Mouse (Mus musculus) adrenal gland, postnatal 25 days (tissue): ENCODE results near the gene Zfyve1. TPM values are rescaled to one million over a fixed set of nuclear protein-coding genes. Genes with fewer than 3 reads are reported as not detected.

Experiments used
- DNase-seq: peaks from one replicate; pipeline ENCODE4 v3.0.0; 2021; ENCODE audit warnings: mixed read lengths
- total RNA-seq: library from RNA; stranded (reverse); gene quantifications from 2 replicates; pipeline ENCODE4 v1.2.3, GENCODE M21; 2021

The Zfyve1 gene
- total RNA-seq, 1 experiment from 2014 or later, result 42.3 TPM

- DNase-seq, result no peak
Observed at GRCm38 (mm10) chr12:83580283-83580682, 16.7 kb downstream of the Zfyve1 start.

GRCm38 (mm10) chr12:83578896-83579569, 18.0 kb downstream of the Zfyve1 start:
- DNase-seq, result peak; percentile 20

GRCm38 (mm10) chr12:83578356-83578755, 18.7 kb downstream of the Zfyve1 start:
- DNase-seq, result no peak

DNA sequence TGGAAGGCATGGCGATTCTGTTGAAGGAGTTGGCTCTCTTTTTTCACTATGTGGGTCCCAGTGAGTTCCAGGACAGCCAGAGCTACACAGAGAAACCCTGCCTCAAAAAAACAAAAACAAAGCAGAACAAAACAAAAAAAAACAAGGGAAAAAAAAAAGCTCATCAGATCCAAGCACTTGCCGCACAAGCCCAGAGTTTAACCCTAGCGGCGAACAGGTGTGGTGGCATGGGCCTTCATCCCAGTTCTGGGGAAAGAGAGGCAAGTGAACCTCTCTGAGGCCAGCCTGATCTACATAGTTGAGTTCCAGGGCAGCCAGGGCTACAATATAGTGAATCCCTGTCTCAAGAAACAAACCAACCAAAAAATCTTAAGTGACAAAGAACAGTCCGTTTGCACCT, 19.6 kb downstream of the Zfyve1 start:
- no peak for DNase-seq

DNA sequence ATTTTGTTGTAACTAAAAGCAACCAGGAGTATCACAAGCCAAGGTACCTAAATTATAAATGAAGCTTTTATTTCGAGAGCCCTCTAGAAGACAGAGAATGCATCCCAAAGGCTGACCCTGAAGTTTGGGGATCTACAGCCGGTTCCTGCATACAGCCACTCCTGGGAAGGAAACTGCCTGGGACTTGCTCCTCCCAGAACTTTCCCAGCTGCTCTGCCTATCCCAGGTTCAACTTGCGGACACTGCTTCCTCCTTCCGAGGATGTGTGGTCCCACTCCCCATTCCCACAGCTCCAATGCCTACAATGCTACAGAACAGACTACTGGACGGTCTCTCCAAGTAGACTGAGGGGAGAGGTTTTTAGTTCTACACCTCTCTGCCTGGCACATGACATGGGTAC, 24.3 kb downstream of the Zfyve1 start:
- no peak for DNase-seq

- DNase-seq, result no peak
Observed at GRCm38 (mm10) chr12:83569866-83570265, 27.2 kb downstream of the Zfyve1 start.

GRCm38 (mm10) chr12:83562589-83562988, 34.4 kb downstream of the Zfyve1 start:
- no peak for DNase-seq

DNA sequence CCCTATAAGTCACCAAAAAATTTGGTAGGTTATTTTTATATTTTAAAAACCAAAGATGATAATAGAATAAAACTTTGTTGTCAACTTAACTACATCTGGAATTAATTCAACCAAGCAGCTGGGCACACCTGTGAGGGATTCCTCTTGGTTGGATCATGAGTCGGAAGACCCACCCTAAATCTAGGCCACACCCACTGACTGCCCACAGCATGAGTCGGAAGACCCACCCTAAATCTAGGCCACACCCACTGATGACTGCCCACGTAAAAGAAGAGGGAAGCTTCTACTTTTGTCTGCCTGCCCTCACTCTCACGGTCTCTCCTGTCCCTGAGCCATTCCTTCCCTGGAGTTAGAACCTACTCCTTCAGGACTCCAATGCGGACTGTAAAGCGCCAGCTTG, 36.8 kb downstream of the Zfyve1 start:
- no peak for DNase-seq

DNA sequence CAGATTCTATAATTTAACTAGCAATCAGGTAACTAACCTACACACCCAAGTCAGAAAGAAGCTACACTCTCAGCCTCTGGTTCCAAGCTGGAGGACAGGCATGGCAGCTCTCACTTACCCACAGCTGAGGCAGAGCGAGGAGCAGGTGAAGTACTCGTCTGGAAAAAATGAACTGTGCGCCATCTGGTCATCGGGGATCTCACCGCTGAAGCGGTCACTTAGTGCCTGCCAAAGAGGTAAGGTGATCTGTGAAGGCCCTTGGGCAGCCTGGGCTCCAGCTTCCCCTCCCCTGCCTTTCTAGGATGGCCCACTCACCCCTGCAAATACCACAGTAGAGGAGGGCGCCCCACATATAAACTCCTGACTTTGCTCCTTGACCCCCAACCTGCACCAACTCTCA, 38.5 kb downstream of the Zfyve1 start:
- no peak for DNase-seq

DNA sequence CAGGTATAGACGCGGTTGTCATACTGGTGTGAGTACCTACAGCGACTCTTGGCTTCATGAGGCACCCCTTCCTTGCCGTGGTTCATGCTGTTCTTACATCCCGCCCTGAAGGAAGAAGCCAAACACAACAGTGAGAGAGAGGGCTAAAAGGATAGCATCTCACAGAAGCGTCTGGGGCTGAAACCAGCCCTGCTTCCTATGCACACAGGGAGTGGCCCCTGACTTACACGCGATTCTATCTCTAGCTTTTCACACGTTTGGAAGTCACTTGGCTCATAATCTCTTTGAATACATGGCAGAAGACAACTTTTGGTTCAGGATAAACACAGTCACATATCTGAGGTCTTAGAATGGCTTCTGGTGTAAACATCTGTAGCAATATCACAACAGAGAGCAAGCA, 41.4 kb downstream of the Zfyve1 start:
- DNase-seq, result no peak

- no peak for DNase-seq
Observed at GRCm38 (mm10) chr12:83553816-83554215, 43.2 kb downstream of the Zfyve1 start.

DNA sequence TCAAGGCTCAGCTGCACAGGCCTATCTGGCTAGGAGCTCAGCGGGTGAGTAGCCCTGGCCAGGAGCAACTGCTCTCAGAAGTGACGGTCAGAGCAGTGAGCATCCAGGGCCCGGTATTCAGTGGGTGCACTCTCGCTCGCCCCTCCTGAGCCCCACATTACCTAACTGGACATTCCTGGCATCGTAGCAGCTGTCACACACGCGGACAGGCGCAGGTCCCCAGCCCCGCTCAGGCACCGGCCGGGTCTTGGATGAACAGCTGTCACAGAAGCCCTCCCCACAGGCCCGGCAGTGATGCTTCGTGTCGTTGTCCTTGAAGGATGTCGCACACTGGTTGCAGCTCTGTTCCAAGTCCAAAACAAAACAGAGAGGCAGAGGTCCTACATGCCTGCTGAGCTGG, 45.7 kb downstream of the Zfyve1 start:
- no peak for DNase-seq

- DNase-seq, result no peak
Observed at GRCm38 (mm10) chr12:83544791-83545190, 52.2 kb downstream of the Zfyve1 start.

- no peak for DNase-seq
Observed at GRCm38 (mm10) chr12:83543997-83544396, 53.0 kb downstream of the Zfyve1 start.

DNA sequence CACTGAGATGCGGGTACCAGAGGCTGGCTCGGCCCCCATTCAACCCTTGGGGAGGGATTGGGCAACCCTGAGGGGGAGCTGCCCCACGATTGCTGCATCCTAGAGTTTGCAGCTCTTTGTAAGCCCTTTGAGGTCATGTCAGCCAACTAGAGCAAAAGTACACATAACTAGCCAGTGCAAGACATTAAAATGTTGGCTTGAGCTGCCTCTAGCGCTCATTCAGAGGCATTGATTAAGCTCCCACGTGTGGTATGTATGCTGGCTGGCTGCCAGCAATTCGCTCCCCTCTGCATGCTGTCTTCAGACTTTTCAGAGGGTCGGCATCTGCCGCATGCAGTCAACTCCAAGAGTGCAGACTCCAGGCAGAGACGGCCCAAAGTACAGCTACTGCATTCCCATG, 61.0 kb downstream of the Zfyve1 start:
- no peak for DNase-seq

DNA sequence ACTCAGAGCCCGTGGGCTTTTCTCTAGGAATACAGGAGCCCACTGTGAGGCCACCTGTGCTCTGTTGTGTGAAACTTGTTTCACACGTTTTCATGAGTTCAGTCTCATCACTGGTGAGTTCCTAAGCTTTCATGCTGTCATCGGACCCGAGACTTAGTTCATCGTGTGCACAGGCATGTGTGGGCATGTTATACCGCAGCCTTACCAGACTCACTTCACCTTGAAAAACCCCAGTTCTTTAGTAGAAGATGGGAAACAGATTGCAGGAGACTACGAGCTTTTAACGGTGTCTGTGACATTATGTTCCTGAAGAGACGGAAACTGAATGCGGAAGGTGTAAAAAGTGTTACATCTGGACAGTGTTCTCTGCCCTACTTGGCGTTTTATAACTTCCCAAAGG, 61.6 kb downstream of the Zfyve1 start:
- DNase-seq, result no peak

DNA sequence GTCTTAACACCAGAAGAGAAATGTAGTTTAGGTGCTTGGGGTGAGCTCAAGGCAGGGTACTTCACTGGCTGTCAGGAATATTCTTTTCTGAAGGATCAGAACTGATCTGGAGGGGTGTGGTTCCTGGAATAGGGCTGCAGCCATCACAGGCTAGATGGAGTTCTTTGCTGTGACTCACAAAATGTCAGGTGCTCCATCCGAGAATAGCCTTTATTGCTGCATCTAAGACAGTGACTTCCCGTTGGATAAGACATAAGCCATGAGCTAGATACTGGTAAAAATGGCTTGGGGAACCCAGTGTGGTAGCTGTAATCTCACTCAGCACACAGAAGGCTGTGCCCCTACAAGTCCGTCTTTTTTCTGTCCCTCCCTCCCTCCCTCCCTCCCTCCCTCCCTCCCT, 62.8 kb downstream of the Zfyve1 start:
- DNase-seq, result no peak

GRCm38 (mm10) chr12:83532966-83533365, 64.1 kb downstream of the Zfyve1 start:
- DNase-seq, result peak; percentile 43

- no peak for DNase-seq
Observed at GRCm38 (mm10) chr12:83531992-83532391, 65.0 kb downstream of the Zfyve1 start.

DNA sequence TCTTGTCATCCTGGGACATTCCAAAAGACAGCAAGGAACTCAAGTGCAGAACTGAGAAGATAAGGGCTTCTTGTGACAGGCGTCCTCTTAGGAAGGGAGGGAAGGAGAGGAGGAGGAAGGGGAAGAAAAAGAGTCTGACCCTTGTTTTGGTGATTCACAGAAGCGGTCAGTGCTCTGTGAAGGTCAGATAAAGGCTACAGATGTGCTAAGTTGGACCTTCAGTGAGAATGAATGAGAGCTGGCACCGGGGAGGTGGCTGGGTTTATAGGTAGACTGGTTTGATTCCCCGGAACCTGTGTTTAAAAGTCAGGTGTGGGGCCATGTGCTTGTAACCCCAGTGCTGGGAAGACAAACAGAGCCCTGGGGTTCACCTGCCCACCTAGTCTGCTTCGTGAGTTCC, 68.4 kb downstream of the Zfyve1 start:
- no peak for DNase-seq

GRCm38 (mm10) chr12:83527816-83528215, 69.2 kb downstream of the Zfyve1 start:
- no peak for DNase-seq

GRCm38 (mm10) chr12:83525822-83526544, 71.0 kb downstream of the Zfyve1 start:
- no peak for DNase-seq

DNA sequence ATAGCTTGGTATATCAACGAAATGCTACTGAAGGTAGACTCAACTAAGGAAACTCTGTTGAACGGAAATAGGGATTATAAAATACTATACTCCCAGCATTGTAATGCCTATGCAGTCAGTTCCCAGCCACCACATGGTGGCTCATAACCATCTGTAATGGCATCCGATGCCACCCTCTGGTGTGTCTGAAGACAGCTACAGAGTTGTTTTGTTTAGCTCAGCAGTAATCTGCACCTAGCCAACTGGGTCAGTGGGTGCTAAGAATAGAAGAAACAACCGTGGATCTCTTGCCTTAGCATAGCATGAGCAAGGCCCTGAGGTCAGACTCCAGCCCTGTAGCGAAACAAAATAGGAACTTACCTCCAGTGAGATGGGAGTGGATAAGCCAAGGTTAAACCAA, 72.7 kb downstream of the Zfyve1 start:
- no peak for DNase-seq

GRCm38 (mm10) chr12:83523892-83524291, 73.1 kb downstream of the Zfyve1 start:
- no peak for DNase-seq
